Mouse (Mus musculus) CH12.LX (cell line): ENCODE data around the gene Rbm15. TPM values are rescaled to one million over a fixed set of nuclear protein-coding genes. Genes with fewer than 3 reads are reported as not detected.
A peak's percentile ranks its signal among the peaks of the same experiment; 100 is the strongest.
"Not testable (repeated sequence)": the region's sequence is repeated elsewhere in the genome, so short reads cannot be mapped to it uniquely, and the experiment has no call there.

Source experiments
- DNase-seq: peaks from one replicate; pipeline ENCODE4 v3.0.0-alpha.2; 2013; ENCODE audit errors: extremely low read depth
- H3K27ac ChIP-seq: 2 replicates; pipeline ENCODE4 v1.5.1; 2012; ENCODE audit warnings: low read depth, mild to moderate bottlenecking, control low read depth, moderate library complexity; ENCODE audit not compliant: insufficient read depth
- H3K27me3 ChIP-seq: replicated peaks from 2 replicates; pipeline ENCODE3; 2012; ENCODE audit warnings: inconsistent platforms
- H3K36me3 ChIP-seq, 2 experiments: replicated peaks in 1 of 2; 2 replicates each; pipeline versions ENCODE3 to v1.6.1; 2012; ENCODE audit warnings: inconsistent platforms in 1 of 2, low read length in 1 of 2, mild to moderate bottlenecking in 1 of 2, mixed read lengths in 1 of 2, moderate library complexity in 1 of 2; ENCODE audit not compliant: control insufficient read depth in 1 of 2, insufficient read depth in 1 of 2
- H3K4me1 ChIP-seq, 2 experiments: 2 replicates each; pipeline ENCODE4 v1.6.1; 2012; ENCODE audit warnings: inconsistent platforms in 1 of 2, moderate library complexity in 1 of 2; ENCODE audit not compliant: insufficient read depth in 2 of 2, control insufficient read depth in 1 of 2
- H3K4me2 ChIP-seq: 2 replicates; pipeline ENCODE4 v1.6.1; 2012; ENCODE audit warnings: low read depth, mild to moderate bottlenecking, control low read depth; ENCODE audit not compliant: poor library complexity, insufficient read depth, severe bottlenecking
- H3K4me3 ChIP-seq, 3 experiments: fragments of 150-350 bp in 1 of 3; sonication (generic) in 1 of 3; replicated peaks in 1 of 3; 2 replicates each; pipeline versions ENCODE3 to v1.5.1; 2011 to 2012; ENCODE audit warnings: low read depth in 2 of 3, low read length in 2 of 3, mild to moderate bottlenecking in 2 of 3, moderate library complexity in 2 of 3, control low read depth in 1 of 3, improper control_type of control experiment in 1 of 3, inconsistent platforms in 1 of 3, mixed read lengths in 1 of 3; ENCODE audit not compliant: poor library complexity in 1 of 3
- H3K79me2 ChIP-seq: replicated peaks from 2 replicates; pipeline ENCODE4 v1.6.1; 2012; ENCODE audit warnings: mild to moderate bottlenecking, moderate library complexity; ENCODE audit not compliant: control insufficient read depth, poor library complexity, insufficient read depth, severe bottlenecking; ENCODE audit errors: extremely low read depth
- H3K9ac ChIP-seq: 2 replicates; pipeline ENCODE4 v1.6.1; 2012; ENCODE audit warnings: low read depth, mild to moderate bottlenecking, control low read depth, moderate library complexity; ENCODE audit not compliant: insufficient read depth
- H3K9me3 ChIP-seq: replicated peaks from 2 replicates; pipeline ENCODE3; 2012; ENCODE audit warnings: low read length, inconsistent platforms, mixed read lengths
- CHD2 ChIP-seq: IDR thresholded peaks from 2 replicates; pipeline ENCODE4 v1.6.1; 2011; ENCODE audit warnings: low read length, improper control_type of control experiment
- CTCF ChIP-seq, 2 experiments: IDR thresholded peaks in 1 of 2; conservative IDR thresholded peaks in 1 of 2; 2 replicates each; pipeline ENCODE4 v1.5.1; 2011 to 2012; ENCODE audit warnings: low read depth in 2 of 2, low read length in 2 of 2, improper control_type of control experiment in 1 of 2, inconsistent platforms in 1 of 2, mild to moderate bottlenecking in 1 of 2, moderate library complexity in 1 of 2
- E2F4 ChIP-seq: IDR thresholded peaks from 2 replicates; pipeline ENCODE4 v1.6.1; 2011; ENCODE audit warnings: low read depth, low read length, improper control_type of control experiment; ENCODE audit not compliant: insufficient replicate concordance
- GABPA ChIP-seq: IDR thresholded peaks from 2 replicates; pipeline ENCODE4 v1.6.1; 2012; ENCODE audit warnings: low read depth, low read length, improper control_type of control experiment, inconsistent platforms; ENCODE audit not compliant: insufficient replicate concordance
- JUN ChIP-seq: IDR thresholded peaks from 2 replicates; pipeline ENCODE4 v1.6.1; 2011; ENCODE audit warnings: low read depth, mild to moderate bottlenecking, low read length, improper control_type of control experiment, moderate library complexity; ENCODE audit not compliant: insufficient read depth
- MAFK ChIP-seq: IDR thresholded peaks from 2 replicates; pipeline ENCODE4 v1.6.1; 2011; ENCODE audit warnings: low read length, improper control_type of control experiment; ENCODE audit not compliant: insufficient replicate concordance
- MEF2A ChIP-seq: IDR thresholded peaks from 2 replicates; pipeline ENCODE4 v1.6.1; 2014; ENCODE audit warnings: low read depth, mild to moderate bottlenecking, inconsistent platforms, low read length, improper control_type of control experiment, borderline replicate concordance
- MYC ChIP-seq: IDR thresholded peaks from 2 replicates; pipeline ENCODE4 v1.6.1; 2011; ENCODE audit warnings: low read depth, mild to moderate bottlenecking, improper control_type of control experiment, low read length
- PAX5 ChIP-seq: IDR thresholded peaks from 2 replicates; pipeline ENCODE4 v1.6.1; 2012; ENCODE audit warnings: low read length, inconsistent platforms, mixed read lengths
- POLR2A ChIP-seq: IDR thresholded peaks from 2 replicates; pipeline ENCODE4 v1.6.1; 2011; ENCODE audit warnings: low read depth, mild to moderate bottlenecking, improper control_type of control experiment, low read length
- SMC3 ChIP-seq: IDR thresholded peaks from 2 replicates; pipeline ENCODE4 v1.6.1; 2011; ENCODE audit warnings: low read depth, low read length, improper control_type of control experiment
- dilution Hi-C: fragments of 300-500 bp; cut with MboI; formaldehyde crosslinking; loops from 2 replicates; pipeline ENCODE4 v1.14.3; 2020; ENCODE audit warnings: low sequenced_read_pairs; ENCODE audit not compliant: extremely low pct_unique_long_range_greater_than_20kb, extremely low pct_ligation_motif_present
- in situ Hi-C: fragments of 300-500 bp; cut with MboI; formaldehyde crosslinking; loops from 3 replicates; pipeline ENCODE4 v1.14.3; 2019; ENCODE audit warnings: low sequenced_read_pairs, low pct_ligation_motif_present, low pct_unique_long_range_greater_than_20kb, mixed read lengths
- polyA plus RNA-seq: library from polyadenylated mRNA; unstranded; fragments of >175 nt; gene quantifications from 2 replicates; pipeline ENCODE4 v1.2.1, GENCODE M21; 2012; ENCODE audit warnings: low read depth; ENCODE audit not compliant: insufficient read length
- total RNA-seq, 2 experiments: library from RNA; depleted of rRNA; stranded (reverse); fragments of 300-350 nt in 1 of 2; fragments of >200 nt in 1 of 2; gene quantifications; 2 replicates each; pipeline ENCODE4 v1.2.3; 2012 to 2014

Gene Rbm15
- total and polyA plus RNA-seq, 3 experiments, result 15.2 to 26.0 (median 17.2) TPM

DNA sequence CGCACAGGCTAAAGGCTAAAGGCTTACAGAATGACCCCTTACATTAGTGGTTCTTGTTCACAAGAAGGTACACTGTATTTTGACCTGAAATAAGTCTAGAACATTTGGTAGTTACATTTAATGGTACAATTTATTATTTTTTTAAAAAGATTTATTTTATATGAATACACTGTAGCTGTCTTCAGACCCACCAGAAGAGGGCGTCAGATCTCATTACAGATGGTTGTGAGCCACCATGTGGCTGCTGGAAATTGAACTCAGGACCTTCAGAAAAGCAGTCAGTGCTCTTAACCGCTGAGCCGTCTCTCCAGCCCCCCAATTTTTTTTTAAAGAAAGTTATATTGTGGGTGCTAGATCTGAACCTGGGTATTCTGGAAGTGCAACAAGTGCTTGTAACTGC is 36.6 kb downstream of the Rbm15 start:
- H3K36me3 ChIP-seq, H3K27ac ChIP-seq, H3K4me1 ChIP-seq, in situ Hi-C loops, DNase-seq, H3K79me2 ChIP-seq, H3K9me3 ChIP-seq, H3K4me3 ChIP-seq, H3K4me2 ChIP-seq, H3K9ac ChIP-seq, H3K27me3 ChIP-seq, dilution Hi-C loops: not testable (repeated sequence)
- peak in 1 of 2 experiments; percentile 9; a peak in 1 of 4 replicates for TF ChIP-seq CTCF (conservative IDR thresholded peaks at IDR 0.05 in 1 of 2, IDR thresholded peaks at IDR 0.05 in 1 of 2; ENCODE audit: low read depth in 2 of 2, low read length in 2 of 2)

DNA sequence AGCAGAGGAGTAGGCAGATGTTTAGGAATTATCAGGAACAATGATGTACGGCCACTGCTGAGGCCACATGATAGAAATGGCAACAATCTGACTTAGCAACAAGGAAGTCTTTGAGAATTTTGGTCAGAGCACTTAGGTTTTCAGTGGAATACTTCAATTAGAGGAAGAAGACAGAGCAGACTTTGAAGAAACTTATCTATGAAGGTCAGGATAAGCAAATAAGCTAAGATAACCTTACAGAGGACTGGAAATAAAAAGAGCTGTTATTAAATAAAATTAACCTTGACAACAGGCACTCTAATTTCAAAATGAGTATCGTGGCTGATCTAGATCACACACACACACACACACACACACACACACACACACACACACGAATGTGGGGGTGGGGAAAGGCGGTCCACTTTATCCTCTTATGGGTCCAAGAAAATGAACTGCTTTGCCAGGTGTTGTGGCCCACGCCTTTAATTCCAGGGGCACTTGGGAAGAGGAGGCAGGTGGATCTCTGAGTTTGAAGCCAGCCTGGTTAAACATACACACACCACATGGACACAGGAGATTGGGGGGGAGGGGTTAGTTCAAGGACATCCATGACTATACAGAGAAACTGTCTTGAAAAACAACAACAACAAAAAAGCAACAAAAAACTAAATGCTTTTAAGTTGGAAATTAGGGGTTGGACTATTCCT is 37.7 kb downstream of the Rbm15 start:
- Histone ChIP-seq H3K4me2 (no peak overlapping the region), H3K27me3 (no peaks in the 10 kb centered on the region), H3K79me2 (no peaks in the 10 kb centered on the region), H3K9me3 (no peaks in the 10 kb centered on the region), H3K27ac (no peak overlapping the region), H3K4me1 (no peaks in the 10 kb centered on the region), H3K4me3 (no peak overlapping the region), H3K9ac (no peak overlapping the region), H3K36me3 (peaks cover 0 to 3% of the 10 kb centered on the region in 2 experiments)
- TF ChIP-seq PAX5 (no peak), E2F4 (no peak), POLR2A (no peak), JUN (no peak), MYC (no peak), MAFK (no peak)
- no peak for DNase-seq
- in situ Hi-C loops (no loop called here), dilution Hi-C loops (no loop called here)

DNA sequence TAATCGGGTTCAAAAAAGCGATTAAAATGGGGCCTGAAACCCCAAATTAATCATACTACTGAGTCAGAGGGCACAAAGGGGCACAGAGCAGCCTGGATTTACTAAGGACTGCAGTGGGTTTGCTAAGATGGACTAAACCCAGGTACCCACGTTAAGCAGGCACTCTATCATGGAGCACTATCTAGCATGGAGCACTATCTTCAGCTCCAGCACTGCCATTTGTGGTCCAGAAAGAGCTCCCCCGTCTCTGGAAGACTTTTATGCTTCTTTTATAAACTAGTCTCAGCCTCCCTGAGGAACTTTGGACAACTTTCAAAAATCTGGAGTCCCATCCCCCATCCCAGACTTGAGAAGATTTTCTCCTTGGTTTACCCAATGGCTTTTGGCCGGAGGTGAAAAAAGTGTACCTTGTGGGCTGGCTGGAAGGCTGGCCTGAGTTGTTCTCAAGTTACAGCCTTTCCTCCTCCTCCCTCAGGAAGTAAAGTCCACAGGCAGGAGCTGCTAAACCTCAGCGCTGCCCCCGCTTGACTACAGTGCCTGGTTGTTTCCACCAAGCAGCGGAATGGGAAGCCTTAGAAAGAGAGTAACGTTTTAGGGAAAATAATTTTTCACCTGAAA is 42.6 kb downstream of the Rbm15 start, which contains the start of gene Slc16a4:
Gene Slc16a4, plus strand, starts transcription at position 467 of the 618 bp plus-strand sequence.
- Histone ChIP-seq H3K9me3 (no peaks in the 10 kb centered on the region), H3K9ac (no peak within 1 kb of the TSS), H3K4me3 (no peak within 1 kb of the TSS), H3K4me2 (no peak within 1 kb of the TSS), H3K4me1 (no peaks in the 10 kb centered on the region), H3K36me3 (peaks cover 0 to 8% of the 10 kb centered on the region in 2 experiments), H3K27me3 (no peaks in the 10 kb centered on the region), H3K27ac (no peak within 1 kb of the TSS), H3K79me2 (no peaks in the 10 kb centered on the region)
- dilution Hi-C loops (no loop called here), in situ Hi-C loops (no loop called here)
- DNase-seq, result no peak
- TF ChIP-seq GABPA (no peak), MYC (no peak), MEF2A (no peak), SMC3 (no peak), CHD2 (no peak)
